Mouse (Mus musculus): ENCODE data around the gene Rap1gap2. TPM values are rescaled to one million over a fixed set of nuclear protein-coding genes. Genes with fewer than 3 reads are reported as not detected.

The Rap1gap2 gene
- 0.75 and 0.84 TPM in 2 replicates for polyA plus RNA-seq (2015; fragmentation: Nextera tagmentation; extraction: Ambion mirVana)

DNA sequence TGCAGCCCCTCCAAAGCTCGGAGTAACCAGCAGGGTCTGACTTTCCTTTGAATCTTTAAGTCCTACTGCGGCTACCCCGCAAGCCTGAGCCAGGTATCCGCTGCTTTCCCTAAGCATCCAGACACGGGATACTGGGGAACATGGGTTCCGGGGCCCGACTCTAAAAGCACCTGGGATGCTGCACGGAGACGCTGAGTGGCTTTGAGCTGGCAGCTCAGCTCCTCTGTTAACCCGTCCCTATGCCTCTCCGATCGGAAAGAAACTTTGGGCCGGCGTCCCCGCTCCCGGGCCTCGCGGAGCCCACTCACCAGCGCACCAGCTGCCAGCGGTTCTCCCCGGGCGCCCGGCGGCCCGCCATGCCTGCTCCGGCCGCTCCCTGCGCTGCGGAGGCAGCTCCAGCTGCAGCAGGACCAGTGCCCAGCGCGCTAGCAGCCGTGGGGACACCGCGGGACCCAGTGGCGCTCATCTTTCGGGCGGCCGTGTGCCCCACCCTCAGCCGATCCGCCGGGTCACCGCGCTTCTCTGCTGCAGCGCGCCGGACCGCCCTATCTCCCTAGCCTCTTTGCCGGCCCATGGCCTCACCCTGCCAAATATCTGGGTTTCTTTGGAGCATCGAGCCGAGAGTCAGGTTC lies at the start of gene Rap1gap2:
Rap1gap2 (minus strand) TSS at position 371 of the 632 bp plus-strand sequence.
- no peak within 1 kb of the TSS; the same call in 1 of the 2 replicates for H3K9ac ChIP-seq (replicated peaks)
- DNase-seq: no peak
- peak within 1 kb of the TSS; percentile 67 for H3K4me2 ChIP-seq (ENCODE audit: low read depth, low read length)
- no peaks in the 10 kb centered on the region for H3K9me3 ChIP-seq (ENCODE audit: low read length)
- peak within 1 kb of the TSS; percentile 42 for H3K4me3 ChIP-seq (ENCODE audit: low read depth, low read length)
- WGBS (ENCODE audit: insufficient replicate concordance): 3% methylated on average over 49 of the region's 50 CpGs
- TF ChIP-seq CTCF (IDR thresholded peaks at IDR 0.05; ENCODE audit: low read depth): no peak
- TF ChIP-seq EP300 (IDR thresholded peaks at IDR 0.05; ENCODE audit: low read depth): no peak
- peaks cover 39% of the 10 kb centered on the region for H3K27me3 ChIP-seq (ENCODE audit: insufficient read depth, low read length)
- H3K4me1 ChIP-seq (ENCODE audit: insufficient read depth): peaks cover 10% of the 10 kb centered on the region
- H3K27ac ChIP-seq (ENCODE audit: low read depth): no peak within 1 kb of the TSS
- H3K36me3 ChIP-seq (replicated peaks; ENCODE audit: insufficient read depth, low read length): no peaks in the 10 kb centered on the region
- no peak for ATAC-seq

DNA sequence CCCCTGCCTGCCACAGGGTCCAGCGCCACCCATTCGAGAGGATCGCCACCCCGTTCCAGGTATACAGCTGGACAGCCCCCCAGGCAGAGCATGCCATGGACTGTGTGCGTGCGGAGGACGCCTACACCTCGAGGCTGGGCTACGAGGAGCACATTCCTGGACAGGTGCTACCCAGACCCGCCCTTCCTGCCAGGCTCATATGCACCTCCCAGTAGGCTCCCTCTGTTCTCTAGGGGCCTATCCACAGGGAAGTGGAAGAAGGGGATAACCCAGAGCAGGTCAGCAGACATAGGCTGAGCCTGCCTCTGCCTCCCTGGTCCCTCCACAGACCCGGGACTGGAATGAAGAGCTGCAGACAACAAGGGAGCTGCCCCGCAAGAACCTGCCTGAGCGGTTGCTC lies 49.6 kb upstream of the Rap1gap2 start:
- 91% methylated on average over 13 of the region's 13 CpGs for WGBS (ENCODE audit: insufficient replicate concordance)
- Histone ChIP-seq H3K4me2 (ENCODE audit: low read depth, low read length) (no peak overlapping the region), H3K9me3 (ENCODE audit: low read length) (no peaks in the 10 kb centered on the region), H3K4me1 (ENCODE audit: insufficient read depth) (no peaks in the 10 kb centered on the region), H3K27me3 (ENCODE audit: insufficient read depth, low read length) (no peaks in the 10 kb centered on the region), H3K4me3 (ENCODE audit: low read depth, low read length) (no peak overlapping the region), H3K36me3 (replicated peaks; ENCODE audit: insufficient read depth, low read length) (peaks cover 71% of the 10 kb centered on the region), H3K27ac (ENCODE audit: low read depth) (no peak overlapping the region), H3K9ac (replicated peaks) (no peak overlapping the region)
- TF ChIP-seq CTCF (IDR thresholded peaks at IDR 0.05; ENCODE audit: low read depth): no peak
- TF ChIP-seq EP300 (IDR thresholded peaks at IDR 0.05; ENCODE audit: low read depth): no peak
- DNase-seq (no peak), ATAC-seq (no peak)

DNA sequence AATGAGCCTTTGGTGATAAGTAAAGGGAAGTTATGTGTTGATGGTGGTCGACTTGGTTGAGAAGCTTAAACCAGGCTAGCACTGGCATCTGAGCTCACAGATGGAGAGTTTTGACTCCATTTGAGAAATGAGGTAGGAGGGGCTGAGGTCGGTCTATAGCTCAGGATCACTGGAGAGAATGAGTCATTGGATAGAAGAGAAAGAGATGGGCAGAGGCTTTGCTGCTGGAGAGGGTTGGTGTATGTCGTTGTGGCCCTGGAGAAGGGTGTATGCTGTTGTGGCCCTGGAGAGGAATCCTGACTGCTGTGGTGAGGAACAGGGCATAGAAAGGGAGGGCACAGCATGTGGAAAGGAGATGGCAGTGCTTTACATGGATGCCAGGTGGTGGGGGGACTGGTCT lies 45.2 kb upstream of the Rap1gap2 start:
- ATAC-seq (no peak), DNase-seq (no peak)
- Histone ChIP-seq H3K27me3 (ENCODE audit: insufficient read depth, low read length) (no peaks in the 10 kb centered on the region), H3K4me3 (ENCODE audit: low read depth, low read length) (no peak overlapping the region), H3K9me3 (ENCODE audit: low read length) (no peaks in the 10 kb centered on the region), H3K9ac (replicated peaks) (no peak overlapping the region), H3K36me3 (replicated peaks; ENCODE audit: insufficient read depth, low read length) (peaks cover 38% of the 10 kb centered on the region), H3K4me1 (ENCODE audit: insufficient read depth) (peaks cover 21% of the 10 kb centered on the region), H3K27ac (ENCODE audit: low read depth) (no peak overlapping the region), H3K4me2 (ENCODE audit: low read depth, low read length) (no peak overlapping the region)
- WGBS (ENCODE audit: insufficient replicate concordance): 71% methylated on average over 3 of the region's 3 CpGs
- no peak for TF ChIP-seq CTCF (IDR thresholded peaks at IDR 0.05; ENCODE audit: low read depth)
- no peak for TF ChIP-seq EP300 (IDR thresholded peaks at IDR 0.05; ENCODE audit: low read depth)

DNA sequence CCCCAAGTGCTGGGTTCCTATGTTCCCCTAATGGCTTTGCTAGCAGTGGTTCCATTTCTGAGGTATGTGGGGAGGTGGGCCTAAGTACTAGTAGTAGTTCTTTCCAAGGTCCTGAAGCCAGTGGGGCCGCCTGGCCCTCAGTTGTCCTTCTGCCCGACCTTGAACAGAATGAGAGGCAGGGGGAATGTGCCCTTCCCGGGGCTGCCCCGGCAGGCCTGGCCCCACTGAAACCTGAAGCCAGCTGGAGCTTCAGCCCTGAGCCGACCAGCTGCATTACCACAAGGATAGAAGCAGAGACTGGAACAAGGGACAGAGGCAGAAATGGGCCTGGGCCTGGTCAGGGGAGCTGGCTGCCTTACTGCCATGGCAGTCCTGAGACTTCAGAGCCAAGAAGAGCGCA lies 42.7 kb upstream of the Rap1gap2 start:
- no peaks in the 10 kb centered on the region for H3K27me3 ChIP-seq (ENCODE audit: insufficient read depth, low read length)
- H3K4me1 ChIP-seq (ENCODE audit: insufficient read depth): peaks cover 28% of the 10 kb centered on the region
- peak overlapping the region; percentile 57 for H3K9ac ChIP-seq (replicated peaks)
- H3K9me3 ChIP-seq (ENCODE audit: low read length): no peaks in the 10 kb centered on the region
- peak overlapping the region; percentile 93 for H3K4me2 ChIP-seq (ENCODE audit: low read depth, low read length)
- ATAC-seq: no peak
- peak overlapping the region; percentile 14; the same call in 1 of the 2 replicates for H3K4me3 ChIP-seq (ENCODE audit: low read depth, low read length)
- 63% methylated on average over 6 of the region's 6 CpGs for WGBS (ENCODE audit: insufficient replicate concordance)
- peak overlapping the region; percentile 57; the same call in 1 of the 2 replicates for H3K27ac ChIP-seq (ENCODE audit: low read depth)
- peaks cover 15% of the 10 kb centered on the region for H3K36me3 ChIP-seq (replicated peaks; ENCODE audit: insufficient read depth, low read length)
- TF ChIP-seq EP300 (IDR thresholded peaks at IDR 0.05; ENCODE audit: low read depth): no peak
- TF ChIP-seq CTCF (IDR thresholded peaks at IDR 0.05; ENCODE audit: low read depth): no peak
- DNase-seq: no peak

DNA sequence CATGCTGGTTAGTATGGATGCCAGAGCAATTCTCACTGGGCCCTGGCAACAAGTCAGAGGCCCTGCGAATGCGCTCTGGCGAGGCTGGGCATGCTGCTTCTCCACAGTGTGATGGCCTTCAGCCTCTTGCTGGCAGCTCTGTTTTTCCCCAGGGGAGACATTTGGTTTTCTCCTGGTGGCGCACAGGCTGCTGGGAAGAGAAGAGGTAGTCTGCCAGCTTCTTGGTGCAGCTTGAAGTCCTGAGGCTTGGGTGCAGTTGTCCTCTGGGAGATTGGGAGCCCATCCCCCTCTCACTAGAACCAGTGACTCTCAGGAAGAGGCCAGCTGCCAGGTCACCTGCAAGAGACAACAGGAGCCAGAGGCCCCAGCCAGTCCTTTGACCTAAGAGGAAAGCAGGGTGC lies 42.1 kb upstream of the Rap1gap2 start:
- Histone ChIP-seq H3K4me3 (ENCODE audit: low read depth, low read length) (peak overlapping the region; percentile 14; the same call in 1 of the 2 replicates), H3K36me3 (replicated peaks; ENCODE audit: insufficient read depth, low read length) (peaks cover 9% of the 10 kb centered on the region), H3K9ac (replicated peaks) (peak overlapping the region; percentile 57), H3K9me3 (ENCODE audit: low read length) (no peaks in the 10 kb centered on the region), H3K4me1 (ENCODE audit: insufficient read depth) (peaks cover 30% of the 10 kb centered on the region), H3K27me3 (ENCODE audit: insufficient read depth, low read length) (no peaks in the 10 kb centered on the region), H3K4me2 (ENCODE audit: low read depth, low read length) (peak overlapping the region; percentile 93), H3K27ac (ENCODE audit: low read depth) (peak overlapping the region; percentile 57; the same call in 1 of the 2 replicates)
- DNase-seq (peak; percentile 40), ATAC-seq (no peak)
- TF ChIP-seq CTCF (IDR thresholded peaks at IDR 0.05; ENCODE audit: low read depth): no peak
- TF ChIP-seq EP300 (IDR thresholded peaks at IDR 0.05; ENCODE audit: low read depth): no peak
- WGBS (ENCODE audit: insufficient replicate concordance): 84% methylated on average over 4 of the region's 4 CpGs

DNA sequence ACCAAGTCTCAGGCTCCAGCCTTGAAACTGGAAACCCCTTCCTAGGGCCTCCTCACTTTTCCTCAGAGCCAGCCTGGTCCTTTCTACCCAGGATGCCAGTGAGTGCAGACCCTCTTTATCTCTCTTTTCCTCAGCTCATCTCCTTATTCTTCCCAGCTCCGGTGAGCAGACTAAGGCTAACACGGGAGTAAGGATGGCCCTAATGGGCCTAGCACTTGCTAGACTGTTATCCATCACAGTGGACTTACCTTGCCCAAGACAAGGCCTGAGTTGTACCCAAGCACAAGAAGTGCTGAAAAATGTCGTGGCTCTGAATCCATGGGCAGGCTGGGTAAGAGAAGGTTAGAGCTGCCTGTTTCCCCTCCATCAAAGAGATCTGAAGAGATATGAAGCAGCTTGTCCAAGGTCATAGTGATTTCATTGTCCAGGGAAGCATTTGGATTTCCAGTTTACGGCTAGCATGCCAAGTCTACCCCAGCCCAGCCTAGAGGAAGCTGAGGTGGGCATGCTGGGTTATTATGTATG lies 39.9 kb upstream of the Rap1gap2 start:
- H3K9ac ChIP-seq (replicated peaks): peak overlapping the region; percentile 92
- peaks cover 30% of the 10 kb centered on the region for H3K4me1 ChIP-seq (ENCODE audit: insufficient read depth)
- no peaks in the 10 kb centered on the region for H3K27me3 ChIP-seq (ENCODE audit: insufficient read depth, low read length)
- ATAC-seq: no peak
- peak overlapping the region; percentile 98 for H3K27ac ChIP-seq (ENCODE audit: low read depth)
- 45% methylated on average over 4 of the region's 4 CpGs for WGBS (ENCODE audit: insufficient replicate concordance)
- no peaks in the 10 kb centered on the region for H3K9me3 ChIP-seq (ENCODE audit: low read length)
- peak overlapping the region; percentile 93 for H3K4me2 ChIP-seq (ENCODE audit: low read depth, low read length)
- peak overlapping the region; percentile 90 for H3K4me3 ChIP-seq (ENCODE audit: low read depth, low read length)
- DNase-seq: no peak
- no peak for TF ChIP-seq CTCF (IDR thresholded peaks at IDR 0.05; ENCODE audit: low read depth)
- TF ChIP-seq EP300 (IDR thresholded peaks at IDR 0.05; ENCODE audit: low read depth): no peak
- H3K36me3 ChIP-seq (replicated peaks; ENCODE audit: insufficient read depth, low read length): no peaks in the 10 kb centered on the region; the same call in none of the 2 replicates

All from liver, postnatal 0 days (tissue).